Mouse (Mus musculus) embryonic facial prominence, embryonic 14.5 days (tissue): Measurements from ENCODE around the gene Zfp444. TPM values are rescaled to one million over a fixed set of nuclear protein-coding genes. Genes with fewer than 3 reads are reported as not detected.

Experiments
- ATAC-seq: fragments of 200-750 bp; cut with Nextera tagmentation; 2 replicates; pipeline ENCODE4 v1.8.0; 2017; ENCODE audit warnings: low read depth, moderate number of reproducible peaks, moderate TSS enrichment
- DNase-seq: peaks from one replicate; pipeline ENCODE4 v3.0.0-alpha.2; 2015; ENCODE audit warnings: low spot score
- H3K27ac ChIP-seq: fragments of 300-500 bp; sonication (generic); replicated peaks from 2 replicates; pipeline ENCODE4 v1.5.1; 2014; ENCODE audit warnings: low read depth, mild to moderate bottlenecking, low read length, moderate library complexity
- H3K27me3 ChIP-seq: fragments of 300-500 bp; sonication (generic); replicated peaks from 2 replicates; pipeline ENCODE4 v1.6.1; 2014; ENCODE audit warnings: low read length; ENCODE audit not compliant: control insufficient read depth, insufficient read depth
- H3K36me3 ChIP-seq: fragments of 300-500 bp; sonication (generic); 2 replicates; pipeline ENCODE4 v1.6.1; 2014; ENCODE audit warnings: low read length, mixed read lengths; ENCODE audit not compliant: control insufficient read depth, insufficient read depth
- H3K4me1 ChIP-seq: fragments of 300-500 bp; sonication (generic); 2 replicates; pipeline ENCODE4 v1.6.1; 2014; ENCODE audit warnings: antibody characterized with exemption, low read length; ENCODE audit not compliant: control insufficient read depth, insufficient read depth
- H3K4me2 ChIP-seq: fragments of 300-500 bp; sonication (generic); 2 replicates; pipeline ENCODE4 v1.6.1; 2014; ENCODE audit warnings: low read depth, mild to moderate bottlenecking, low read length, moderate library complexity, mixed read lengths
- H3K4me3 ChIP-seq: fragments of 300-500 bp; sonication (generic); 2 replicates; pipeline ENCODE4 v1.5.1; 2014; ENCODE audit warnings: low read depth, mild to moderate bottlenecking, low read length
- H3K9ac ChIP-seq: fragments of 300-500 bp; sonication (generic); 2 replicates; pipeline ENCODE4 v1.6.1; 2014; ENCODE audit warnings: low read depth, mild to moderate bottlenecking, low read length, moderate library complexity, mixed read lengths
- H3K9me3 ChIP-seq: fragments of 300-500 bp; sonication (generic); 2 replicates; pipeline ENCODE4 v1.6.1; 2016; ENCODE audit warnings: low read length; ENCODE audit not compliant: control insufficient read depth
- WGBS: fragments of 180-500 bp; shearing (Covaris S2); extraction: QIAGEN DNeasy Blood & Tissue Kit; methylation state at CpG from one replicate; pipeline ENCODE4 v1.1.7; 2014; 5-methylcytosine and 5-hydroxymethylcytosine counted together
- polyA plus RNA-seq: library from polyadenylated mRNA; unstranded; fragments of >200 nt; fragmentation: Nextera tagmentation; extraction: Ambion mirVana; gene quantifications from 2 replicates; pipeline ENCODE4 v1.2.1, GENCODE M21; 2014

Zfp444 gene
- polyA plus RNA-seq, 1 experiment from 2014 or later = 40.7 TPM

DNA sequence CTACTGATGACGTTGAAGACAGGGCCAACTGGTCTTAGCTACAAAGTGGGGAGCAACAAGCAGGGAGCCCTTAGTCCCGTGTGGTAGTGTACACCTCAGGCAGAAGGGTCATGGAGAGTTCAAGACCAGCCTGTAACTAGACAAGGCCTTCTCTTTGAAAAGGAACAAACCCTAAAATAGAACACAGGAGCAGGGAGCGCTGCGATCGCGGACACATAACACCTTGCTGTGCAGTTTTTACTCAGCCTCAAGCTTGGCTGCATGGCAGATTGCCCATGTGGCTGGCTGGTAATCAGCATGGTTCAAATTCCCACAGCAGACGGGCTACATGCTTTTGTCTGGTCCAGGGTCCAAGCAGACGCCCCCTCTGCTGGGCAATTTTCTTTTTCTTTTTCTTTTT is 12.5 kb downstream of the Zfp444 start:
- Histone ChIP-seq H3K4me1 (no peaks in the 10 kb centered on the region), H3K27me3 (no peaks in the 10 kb centered on the region), H3K9me3 (0 out of 2 replicates have a peak, but pooled peaks cover 4% of the 10 kb centered on the region), H3K4me2 (no peak overlapping the region), H3K36me3 (peaks cover 64% of the 10 kb centered on the region), H3K27ac (no peak overlapping the region), H3K9ac (no peak overlapping the region), H3K4me3 (no peak overlapping the region)
- ATAC-seq (no peak), DNase-seq (no peak)
- WGBS = 80% methylated on average over 8 of the region's 8 CpGs

DNA sequence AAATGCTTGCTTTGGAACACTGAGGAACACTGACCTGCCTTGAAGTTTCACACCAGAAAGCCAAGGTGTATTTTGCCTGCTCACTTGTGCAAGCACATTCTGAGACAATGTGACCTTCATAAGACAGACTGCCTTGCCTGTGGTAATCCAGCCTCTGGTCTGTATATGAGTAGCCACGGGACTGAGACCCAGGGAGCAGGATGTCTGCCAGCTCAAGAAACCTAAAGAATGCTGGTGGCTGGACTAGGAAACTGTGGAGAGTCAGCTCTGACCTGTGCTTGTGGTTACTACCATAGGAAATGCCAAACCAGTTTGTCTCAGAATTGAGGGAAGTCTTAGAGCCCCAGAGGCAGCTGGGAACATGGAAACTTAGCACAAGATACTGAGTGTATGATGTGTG is 13.4 kb downstream of the Zfp444 start:
- H3K4me2 ChIP-seq = no peak overlapping the region
- H3K9me3 ChIP-seq = 0 out of 2 replicates have a peak, but pooled peaks cover 4% of the 10 kb centered on the region
- H3K4me3 ChIP-seq = no peak overlapping the region
- H3K36me3 ChIP-seq = peaks cover 72% of the 10 kb centered on the region
- H3K4me1 ChIP-seq = no peaks in the 10 kb centered on the region
- 87% methylated on average over 1 of the region's 1 CpGs for WGBS
- ATAC-seq = no peak
- no peak overlapping the region for H3K27ac ChIP-seq
- H3K27me3 ChIP-seq = no peaks in the 10 kb centered on the region
- DNase-seq = no peak
- no peak overlapping the region for H3K9ac ChIP-seq

DNA sequence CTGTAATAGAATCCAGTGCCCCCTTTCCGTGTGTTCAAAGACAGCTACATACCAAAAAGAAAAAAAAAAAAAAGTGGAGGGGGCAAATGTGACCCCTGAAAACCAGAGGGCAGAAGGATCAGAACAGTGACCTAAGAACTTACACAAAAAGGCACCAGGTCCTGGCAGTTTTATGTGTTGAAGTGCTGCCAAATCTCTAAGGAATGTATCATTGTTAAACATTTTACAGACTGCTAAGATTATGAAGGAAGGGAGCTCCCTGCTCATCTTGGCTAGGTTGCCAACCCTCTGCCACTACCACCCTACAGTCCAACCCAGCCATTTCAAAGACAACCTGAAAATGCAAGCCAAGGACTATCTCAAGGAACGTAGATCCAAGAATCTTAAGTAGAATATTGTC is 14.2 kb downstream of the Zfp444 start:
- WGBS = 95% methylated on average over 2 of the region's 2 CpGs
- peaks cover 68% of the 10 kb centered on the region for H3K36me3 ChIP-seq

DNA sequence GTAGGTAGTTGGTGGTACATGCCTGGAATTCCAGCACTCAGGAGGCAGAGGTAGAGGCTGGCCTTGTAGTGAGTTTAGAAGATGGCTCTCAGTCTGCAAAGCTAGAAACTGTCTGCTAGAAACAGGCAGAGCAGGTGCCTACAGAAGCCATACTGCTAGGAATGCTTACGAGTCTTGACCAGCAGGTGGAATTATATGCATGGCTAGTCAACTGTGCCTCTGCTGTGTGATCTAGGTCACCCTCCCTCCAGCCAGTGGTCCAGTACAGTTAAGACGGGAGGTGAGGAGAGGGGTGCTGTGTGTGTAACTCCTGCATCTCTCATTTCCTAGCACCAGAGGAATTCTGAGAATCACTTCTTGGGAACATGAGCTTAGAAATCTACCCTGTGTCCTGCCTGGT is 14.7 kb downstream of the Zfp444 start:
- Histone ChIP-seq H3K4me2 (no peak overlapping the region), H3K9ac (no peak overlapping the region), H3K4me1 (no peaks in the 10 kb centered on the region), H3K27ac (no peak overlapping the region), H3K9me3 (0 out of 2 replicates have a peak, but pooled peaks cover 4% of the 10 kb centered on the region), H3K27me3 (no peaks in the 10 kb centered on the region), H3K36me3 (peaks cover 66% of the 10 kb centered on the region), H3K4me3 (no peak overlapping the region)
- no peak for DNase-seq
- ATAC-seq = no peak
- 80% methylated on average over 2 of the region's 2 CpGs for WGBS

More for the DNA sequence above, 14.2 kb downstream of the Zfp444 start:
- H3K4me2 ChIP-seq = no peak overlapping the region
- ATAC-seq = no peak
- H3K9ac ChIP-seq = no peak overlapping the region
- H3K4me3 ChIP-seq = no peak overlapping the region
- no peaks in the 10 kb centered on the region for H3K27me3 ChIP-seq
- no peak for DNase-seq
- H3K27ac ChIP-seq = no peak overlapping the region
- H3K4me1 ChIP-seq = no peaks in the 10 kb centered on the region
- 0 out of 2 replicates have a peak, but pooled peaks cover 4% of the 10 kb centered on the region for H3K9me3 ChIP-seq

DNA sequence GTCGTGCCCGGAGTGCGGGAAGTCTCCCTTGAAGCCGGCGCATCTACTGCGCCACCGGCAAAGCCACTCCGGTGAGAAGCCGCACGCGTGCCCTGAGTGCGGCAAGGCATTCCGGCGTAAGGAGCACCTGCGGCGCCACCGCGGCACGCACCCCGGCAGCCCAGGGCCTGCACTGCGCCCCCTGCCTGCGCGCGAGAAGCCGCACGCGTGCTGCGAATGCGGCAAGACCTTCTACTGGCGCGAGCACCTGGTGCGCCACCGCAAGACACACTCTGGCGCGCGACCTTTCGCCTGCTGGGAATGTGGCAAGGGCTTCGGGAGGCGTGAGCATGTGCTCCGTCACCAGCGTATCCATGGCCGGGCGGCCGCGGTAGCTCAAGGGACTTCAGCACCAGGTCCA is 17.5 kb downstream of the Zfp444 start:
- WGBS = 63% methylated on average over 24 of the region's 45 CpGs
- H3K27ac ChIP-seq = no peak overlapping the region
- H3K4me2 ChIP-seq = no peak overlapping the region
- ATAC-seq (no peak), DNase-seq (no peak)
- no peak overlapping the region for H3K9ac ChIP-seq
- 0 out of 2 replicates have a peak, but pooled peaks cover 4% of the 10 kb centered on the region for H3K9me3 ChIP-seq
- H3K36me3 ChIP-seq = peaks cover 55% of the 10 kb centered on the region
- H3K4me1 ChIP-seq = no peaks in the 10 kb centered on the region
- H3K27me3 ChIP-seq = no peaks in the 10 kb centered on the region
- H3K4me3 ChIP-seq = no peak overlapping the region

DNA sequence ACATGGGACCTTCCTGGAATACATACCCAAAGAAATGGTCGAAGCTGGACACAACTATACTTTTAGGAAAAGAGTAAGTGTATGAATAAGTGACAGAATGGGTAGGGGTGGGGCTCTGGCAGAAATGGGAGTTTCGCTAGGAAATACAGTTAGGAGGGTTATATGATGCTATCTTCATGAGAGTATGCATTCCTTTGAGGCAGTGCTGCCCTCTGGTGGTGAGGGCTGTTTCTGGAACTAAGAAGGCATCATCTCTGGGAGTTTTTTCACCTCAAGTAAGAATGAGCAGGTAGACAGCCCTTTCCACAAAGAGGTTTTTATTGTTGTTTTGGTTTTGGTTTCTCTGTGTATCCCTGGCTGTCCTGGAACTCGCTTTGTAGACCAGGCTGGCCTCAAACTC is 19.4 kb downstream of the Zfp444 start:
- Histone ChIP-seq H3K9ac (no peak overlapping the region), H3K4me2 (no peak overlapping the region), H3K27ac (no peak overlapping the region), H3K9me3 (no peaks in the 10 kb centered on the region), H3K27me3 (no peaks in the 10 kb centered on the region), H3K4me1 (no peaks in the 10 kb centered on the region), H3K36me3 (peaks cover 39% of the 10 kb centered on the region), H3K4me3 (no peak overlapping the region)
- 47% methylated on average over 3 of the region's 3 CpGs for WGBS
- ATAC-seq (no peak), DNase-seq (peak; percentile 62)

DNA sequence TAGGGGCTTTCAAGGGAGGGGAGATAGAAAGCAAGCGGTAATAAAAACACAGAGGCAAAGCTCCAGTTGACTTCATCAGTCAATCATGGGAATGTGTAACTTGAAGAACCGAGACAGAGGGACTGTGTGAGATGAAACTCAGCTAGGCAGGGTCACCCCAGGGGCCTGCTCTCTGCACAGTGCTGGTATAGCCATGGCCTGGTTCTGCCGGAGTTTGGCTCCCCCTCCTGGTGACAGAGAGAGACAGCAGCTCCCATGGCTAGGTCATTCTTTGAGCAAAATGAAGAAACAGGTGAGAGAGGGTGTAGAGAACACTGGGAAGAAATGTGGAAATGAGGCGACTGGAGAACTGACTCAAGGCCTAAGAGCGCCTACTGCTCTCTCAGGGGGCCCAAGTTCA is 22.1 kb downstream of the Zfp444 start:
- ATAC-seq = peak; percentile 85
- 15% methylated on average over 5 of the region's 5 CpGs for WGBS
- DNase-seq = peak; percentile 42
- Histone ChIP-seq H3K27ac (no peak overlapping the region), H3K27me3 (no peaks in the 10 kb centered on the region), H3K9ac (no peak overlapping the region), H3K4me2 (no peak overlapping the region), H3K4me3 (no peak overlapping the region), H3K36me3 (peaks cover 12% of the 10 kb centered on the region), H3K4me1 (no peaks in the 10 kb centered on the region), H3K9me3 (no peaks in the 10 kb centered on the region)

DNA sequence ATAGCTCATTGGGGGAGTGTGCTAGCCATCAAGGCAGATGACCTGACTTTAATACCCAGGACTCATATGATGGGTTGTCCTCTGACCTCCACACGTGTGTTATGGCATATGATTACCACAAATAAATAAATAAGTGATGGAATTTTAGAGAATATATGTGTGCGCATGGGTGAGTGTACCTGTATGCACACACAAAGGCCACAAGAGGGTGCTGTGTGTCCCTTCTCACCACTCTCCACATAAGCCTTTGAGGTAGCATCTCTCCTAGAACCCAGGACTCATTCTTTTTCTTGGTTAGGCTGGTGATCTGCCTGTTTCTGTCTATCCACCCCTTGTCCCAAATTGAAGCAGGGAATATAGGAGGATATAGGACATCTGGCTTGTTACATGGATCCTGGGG is 23.8 kb downstream of the Zfp444 start:
- H3K4me3 ChIP-seq = no peak overlapping the region
- no peak overlapping the region for H3K4me2 ChIP-seq
- no peaks in the 10 kb centered on the region for H3K27me3 ChIP-seq
- H3K27ac ChIP-seq = no peak overlapping the region
- H3K9me3 ChIP-seq = peaks cover 5% of the 10 kb centered on the region; the same call in 1 of the 2 replicates
- WGBS = 52% methylated on average over 2 of the region's 2 CpGs
- H3K36me3 ChIP-seq = no peaks in the 10 kb centered on the region
- ATAC-seq (no peak), DNase-seq (no peak)
- no peak overlapping the region for H3K9ac ChIP-seq
- H3K4me1 ChIP-seq = no peaks in the 10 kb centered on the region

DNA sequence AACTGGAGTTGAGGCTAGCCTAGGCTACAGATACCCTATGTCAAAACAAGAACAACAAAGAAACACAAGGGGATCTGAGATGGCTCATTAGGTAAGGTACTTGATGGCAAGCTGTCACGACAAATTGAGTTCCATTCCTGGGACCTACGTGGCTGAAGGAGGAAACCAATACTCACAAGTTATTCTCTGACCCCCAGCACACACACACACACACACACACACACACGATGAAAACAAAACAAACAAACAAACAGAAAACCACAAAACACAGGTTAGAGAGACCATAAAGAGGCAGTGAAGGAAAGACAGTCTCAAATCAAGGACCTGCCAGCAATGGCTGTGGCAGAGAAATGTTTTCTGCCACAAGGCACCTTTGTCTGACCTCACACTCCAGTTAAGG is 24.8 kb downstream of the Zfp444 start, which contains the start of gene Galp:
Galp (plus strand) TSS at position 301 of the 400 bp plus-strand sequence.
- Histone ChIP-seq H3K9ac (no peak within 1 kb of the TSS), H3K4me1 (no peaks in the 10 kb centered on the region), H3K4me2 (no peak within 1 kb of the TSS), H3K9me3 (peaks cover 5% of the 10 kb centered on the region; the same call in 1 of the 2 replicates), H3K36me3 (no peaks in the 10 kb centered on the region), H3K27ac (no peak within 1 kb of the TSS), H3K4me3 (no peak within 1 kb of the TSS), H3K27me3 (no peaks in the 10 kb centered on the region)
- ATAC-seq = no peak
- DNase-seq = no peak
- 70% methylated on average over 3 of the region's 3 CpGs for whole genome bisulfite sequencing
